Mouse (Mus musculus) activated CD4-positive, CD25-positive, alpha-beta regulatory T cell, adult 4 months (primary cell): ENCODE measurements around the gene Map4k3. TPM values are rescaled to one million over a fixed set of nuclear protein-coding genes. Genes with fewer than 3 reads are reported as not detected.

Source experiments
- ATAC-seq: one replicate; pipeline ENCODE4 v1.8.0; 2017
- polyA plus RNA-seq, 2 experiments: library from polyadenylated mRNA; unstranded; fragments of 100-300 nt; shearing (Covaris generic); gene quantifications; one replicate each; pipeline ENCODE4 v1.2.1; 2017

Map4k3 gene
- polyA plus RNA-seq, 2 experiments from 2014 or later, result 2.3 to 4.2 TPM

GRCm38 (mm10) chr17:80683041-80683440 lies 45.2 kb downstream of the Map4k3 start:
- ATAC-seq, result no peak

GRCm38 (mm10) chr17:80678190-80678589 lies 50.1 kb downstream of the Map4k3 start:
- ATAC-seq, result no peak

GRCm38 (mm10) chr17:80676859-80677535 lies 51.3 kb downstream of the Map4k3 start:
- no peak for ATAC-seq

GRCm38 (mm10) chr17:80676211-80676610 lies 52.1 kb downstream of the Map4k3 start:
- ATAC-seq, result no peak

GRCm38 (mm10) chr17:80670395-80670794 lies 57.9 kb downstream of the Map4k3 start:
- ATAC-seq, result peak; percentile 36

- ATAC-seq, result no peak
Measured at GRCm38 (mm10) chr17:80663623-80664022, 64.7 kb downstream of the Map4k3 start.

- no peak for ATAC-seq
Measured at GRCm38 (mm10) chr17:80662836-80663620, 65.3 kb downstream of the Map4k3 start.

- ATAC-seq, result no peak
Measured at GRCm38 (mm10) chr17:80661896-80662295, 66.4 kb downstream of the Map4k3 start.

GRCm38 (mm10) chr17:80660707-80661380 lies 67.4 kb downstream of the Map4k3 start:
- ATAC-seq, result no peak

- ATAC-seq, result no peak
Measured at GRCm38 (mm10) chr17:80660234-80660633, 68.1 kb downstream of the Map4k3 start.

- no peak for ATAC-seq
Measured at GRCm38 (mm10) chr17:80659821-80660220, 68.5 kb downstream of the Map4k3 start.

GRCm38 (mm10) chr17:80654323-80654722 lies 74.0 kb downstream of the Map4k3 start:
- no peak for ATAC-seq

GRCm38 (mm10) chr17:80652740-80653139 lies 75.5 kb downstream of the Map4k3 start:
- no peak for ATAC-seq

- ATAC-seq, result no peak
Measured at GRCm38 (mm10) chr17:80646843-80647242, 81.4 kb downstream of the Map4k3 start.

GRCm38 (mm10) chr17:80646131-80646530 lies 82.2 kb downstream of the Map4k3 start:
- ATAC-seq, result no peak

- ATAC-seq, result no peak
Measured at GRCm38 (mm10) chr17:80645694-80646034, 82.6 kb downstream of the Map4k3 start.

- no peak for ATAC-seq
Measured at GRCm38 (mm10) chr17:80644983-80645693, 83.1 kb downstream of the Map4k3 start.

GRCm38 (mm10) chr17:80644567-80644966 lies 83.7 kb downstream of the Map4k3 start:
- ATAC-seq, result no peak

GRCm38 (mm10) chr17:80638121-80638520 lies 90.2 kb downstream of the Map4k3 start:
- no peak for ATAC-seq

- no peak for ATAC-seq
Measured at GRCm38 (mm10) chr17:80635794-80636193, 92.5 kb downstream of the Map4k3 start.

GRCm38 (mm10) chr17:80632846-80633245 lies 95.4 kb downstream of the Map4k3 start:
- no peak for ATAC-seq

- ATAC-seq, result no peak
Measured at GRCm38 (mm10) chr17:80632354-80632753, 95.9 kb downstream of the Map4k3 start.

GRCm38 (mm10) chr17:80631028-80631427 lies 97.3 kb downstream of the Map4k3 start:
- no peak for ATAC-seq
